Mouse (Mus musculus): ENCODE measurements around the gene Sun1. TPM values are rescaled to one million over a fixed set of nuclear protein-coding genes. Genes with fewer than 3 reads are reported as not detected.

Gene Sun1
- 10 to 100 TPM; 36.8 to 37.0 TPM for total RNA-seq (2021)
- long read RNA-seq, experiment 1, full-length matches to known transcripts = 40 of 99 reads
- long read RNA-seq, experiment 1, partial matches to known transcripts = 12 of 99 reads
- long read RNA-seq, experiment 1, other reads (novel, unspliced or antisense) = 47 of 99 reads
- long read RNA-seq, experiment 2, full-length matches to known transcripts = 16 of 75 reads
- long read RNA-seq, experiment 2, partial matches to known transcripts = 17 of 75 reads
- long read RNA-seq, experiment 2, other reads (novel, unspliced or antisense) = 42 of 75 reads

GRCm38 (mm10) chr5:139199995-139200769 lies at the start of gene Sun1:
TSS of gene Sun1 (plus strand) at chr5:139200637.
- DNase-seq (ENCODE audit: low spot score) = peak; percentile 98

GRCm38 (mm10) chr5:139160899-139161298 lies 39.5 kb upstream of the Sun1 start:
- DNase-seq (ENCODE audit: low spot score) = no peak

GRCm38 (mm10) chr5:139161632-139162031 lies 38.8 kb upstream of the Sun1 start:
- no peak for DNase-seq (ENCODE audit: low spot score)

- DNase-seq (ENCODE audit: low spot score) = no peak
Measured at GRCm38 (mm10) chr5:139166781-139167361, 33.6 kb upstream of the Sun1 start.

- DNase-seq (ENCODE audit: low spot score) = no peak
Measured at GRCm38 (mm10) chr5:139167548-139167947, 32.9 kb upstream of the Sun1 start.

GRCm38 (mm10) chr5:139171929-139172328 lies 28.5 kb upstream of the Sun1 start:
- DNase-seq (ENCODE audit: low spot score) = no peak

GRCm38 (mm10) chr5:139174141-139174540 lies 26.3 kb upstream of the Sun1 start:
- DNase-seq (ENCODE audit: low spot score) = no peak

- DNase-seq (ENCODE audit: low spot score) = peak; percentile 41
Measured at GRCm38 (mm10) chr5:139174556-139175547, 25.6 kb upstream of the Sun1 start.

- peak; percentile 72 for DNase-seq (ENCODE audit: low spot score)
Measured at GRCm38 (mm10) chr5:139178895-139179631, 21.4 kb upstream of the Sun1 start.

- no peak for DNase-seq (ENCODE audit: low spot score)
Measured at GRCm38 (mm10) chr5:139183131-139183530, 17.3 kb upstream of the Sun1 start.

- no peak for DNase-seq (ENCODE audit: low spot score)
Measured at GRCm38 (mm10) chr5:139183601-139184000, 16.8 kb upstream of the Sun1 start.

GRCm38 (mm10) chr5:139184897-139185296 lies 15.5 kb upstream of the Sun1 start:
- no peak for DNase-seq (ENCODE audit: low spot score)

- no peak for DNase-seq (ENCODE audit: low spot score)
Measured at GRCm38 (mm10) chr5:139189726-139190125, 10.7 kb upstream of the Sun1 start.

GRCm38 (mm10) chr5:139190958-139191357 lies 9.5 kb upstream of the Sun1 start:
- no peak for DNase-seq (ENCODE audit: low spot score)

- no peak for DNase-seq (ENCODE audit: low spot score)
Measured at GRCm38 (mm10) chr5:139198779-139199178, 1.7 kb upstream of the Sun1 start.

- no peak for DNase-seq (ENCODE audit: low spot score)
Measured at GRCm38 (mm10) chr5:139199636-139199994, 822 bp upstream of the Sun1 start.

- no peak for DNase-seq (ENCODE audit: low spot score)
Measured at GRCm38 (mm10) chr5:139200770-139201569, 533 bp downstream of the Sun1 start.

- no peak for DNase-seq (ENCODE audit: low spot score)
Measured at GRCm38 (mm10) chr5:139202127-139202526, 1.7 kb downstream of the Sun1 start.

GRCm38 (mm10) chr5:139203312-139203711 lies 2.9 kb downstream of the Sun1 start:
- no peak for DNase-seq (ENCODE audit: low spot score)

GRCm38 (mm10) chr5:139206081-139206480 lies 5.6 kb downstream of the Sun1 start:
- DNase-seq (ENCODE audit: low spot score) = peak; percentile 56

Data from gastrocnemius, adult 18-20 months (tissue).